Mouse (Mus musculus) heart, adult 2 months (tissue): ENCODE data around the gene Agbl4. TPM values are rescaled to one million over a fixed set of nuclear protein-coding genes. Genes with fewer than 3 reads are reported as not detected.

ENCODE experiments used
- DNase-seq, 2 experiments: peaks; one replicate each; pipeline ENCODE4 v3.0.0; 2021
- H3K27ac ChIP-seq: fragments of 200-600 bp; 2 replicates; pipeline ENCODE4 v1.8.1; 2022
- H3K27me3 ChIP-seq: fragments of 200-500 bp; 2 replicates; pipeline ENCODE4 v1.6.1; 2012; ENCODE audit warnings: mild to moderate bottlenecking, low read length, inconsistent platforms, mixed read lengths; ENCODE audit not compliant: control insufficient read depth, insufficient read depth
- H3K36me3 ChIP-seq: fragments of 200-500 bp; 2 replicates; pipeline ENCODE4 v1.6.1; 2012; ENCODE audit warnings: low read length, inconsistent platforms; ENCODE audit not compliant: control insufficient read depth, insufficient read depth
- H3K4me1 ChIP-seq: fragments of 200-500 bp; 2 replicates; pipeline ENCODE4 v1.6.1; 2011; ENCODE audit warnings: low read length; ENCODE audit not compliant: control insufficient read depth, insufficient read depth
- H3K4me3 ChIP-seq: fragments of 200-600 bp; 2 replicates; pipeline ENCODE4 v1.8.1; 2022
- H3K79me2 ChIP-seq: fragments of 200-500 bp; replicated peaks from 2 replicates; pipeline ENCODE4 v1.6.1; 2012; ENCODE audit warnings: mild to moderate bottlenecking, inconsistent platforms, low read length, moderate library complexity, mixed read lengths; ENCODE audit not compliant: control insufficient read depth, insufficient read depth
- H3K9ac ChIP-seq: fragments of 200-500 bp; 2 replicates; pipeline ENCODE4 v1.6.1; 2012; ENCODE audit warnings: low read depth, mild to moderate bottlenecking, control low read depth, inconsistent platforms, low read length, mixed read lengths
- CTCF ChIP-seq: fragments of 200-600 bp; IDR thresholded peaks from 2 replicates; pipeline ENCODE4 v1.8.1; 2022; ENCODE audit warnings: antibody characterized with exemption, mild to moderate bottlenecking, moderate library complexity
- EP300 ChIP-seq: fragments of 200-500 bp; IDR thresholded peaks from 2 replicates; pipeline ENCODE4 v1.6.1; 2011; ENCODE audit warnings: low read depth, low read length, control low read depth; ENCODE audit not compliant: insufficient read depth
- POLR2A ChIP-seq: fragments of 200-500 bp; IDR thresholded peaks from 2 replicates; pipeline ENCODE4 v1.6.1; 2011; ENCODE audit warnings: mild to moderate bottlenecking, low read depth, low read length, control low read depth; ENCODE audit not compliant: insufficient read depth
- WGBS: fragments of 180-500 bp; shearing (Covaris S2); methylation state at CpG from one replicate; pipeline ENCODE4 v1.1.7; 2018; 5-methylcytosine and 5-hydroxymethylcytosine counted together
- intact Hi-C: fragments of 180-260 bp; cut with DNase I; formaldehyde crosslinking; loops from one replicate; pipeline ENCODE4 v1.15.1; 2025
- polyA plus RNA-seq: library from polyadenylated mRNA; depleted of rRNA; stranded (reverse); fragments of >200 nt; gene quantifications from 2 replicates; pipeline ENCODE4 v1.2.3, GENCODE M21; 2012
- total RNA-seq, 2 experiments: library from RNA; stranded (reverse); gene quantifications; 2 replicates each; pipeline ENCODE4 v1.2.3; 2021

The Agbl4 gene
- total and polyA plus RNA-seq, 3 experiments = 0.08 to 0.39 (median 0.30) TPM

- no peak overlapping the region for H3K4me3 ChIP-seq
Measured at GRCm38 (mm10) chr4:111431186-111431585, 1033.7 kb downstream of the Agbl4 start.

GRCm38 (mm10) chr4:111432013-111432412 is 1034.6 kb downstream of the Agbl4 start:
- TF ChIP-seq EP300 (no peak), POLR2A (no peak), CTCF (no peak)
- no peak overlapping the region for H3K9ac ChIP-seq
- H3K4me3 ChIP-seq = no peak overlapping the region
- 84% methylated on average over 5 of the region's 5 CpGs for WGBS
- H3K36me3 ChIP-seq = no peaks in the 10 kb centered on the region
- intact Hi-C loops = no loop called here
- no peak overlapping the region for H3K27ac ChIP-seq
- H3K27me3 ChIP-seq = no peaks in the 10 kb centered on the region
- H3K4me1 ChIP-seq = no peaks in the 10 kb centered on the region
- H3K79me2 ChIP-seq = no peaks in the 10 kb centered on the region
- no peak for DNase-seq

More at GRCm38 (mm10) chr4:111431186-111431585, 1033.7 kb downstream of the Agbl4 start:
- H3K27ac ChIP-seq = no peak overlapping the region
- 82% methylated on average over 2 of the region's 2 CpGs for WGBS
- no peak overlapping the region for H3K9ac ChIP-seq
- no peaks in the 10 kb centered on the region for H3K36me3 ChIP-seq
- no peaks in the 10 kb centered on the region for H3K4me1 ChIP-seq
- TF ChIP-seq EP300 = no peak
- TF ChIP-seq CTCF = no peak
- no peak for TF ChIP-seq POLR2A
- DNase-seq = peak in 1 of 2 experiments; percentile 67
- H3K27me3 ChIP-seq = no peaks in the 10 kb centered on the region
- intact Hi-C loops = no loop called here
- no peaks in the 10 kb centered on the region for H3K79me2 ChIP-seq

GRCm38 (mm10) chr4:111432417-111432816 is 1035.0 kb downstream of the Agbl4 start:
- H3K27me3 ChIP-seq = no peaks in the 10 kb centered on the region
- no peaks in the 10 kb centered on the region for H3K36me3 ChIP-seq
- 95% methylated on average over 5 of the region's 5 CpGs for WGBS
- DNase-seq = no peak
- intact Hi-C loops = no loop called here
- no peaks in the 10 kb centered on the region for H3K4me1 ChIP-seq
- TF ChIP-seq POLR2A (no peak), EP300 (no peak), CTCF (no peak)
- H3K27ac ChIP-seq = no peak overlapping the region
- no peak overlapping the region for H3K4me3 ChIP-seq
- H3K9ac ChIP-seq = no peak overlapping the region
- no peaks in the 10 kb centered on the region for H3K79me2 ChIP-seq

- DNase-seq = no peak
- TF ChIP-seq EP300 (no peak), CTCF (no peak), POLR2A (no peak)
- WGBS = 97% methylated on average over 1 of the region's 1 CpGs
- H3K4me1 ChIP-seq = peaks cover 3% of the 10 kb centered on the region; the same call in 1 of the 2 replicates
- H3K27ac ChIP-seq = no peak overlapping the region
- intact Hi-C loops = no loop called here
- H3K79me2 ChIP-seq = no peaks in the 10 kb centered on the region
- H3K27me3 ChIP-seq = no peaks in the 10 kb centered on the region
- no peaks in the 10 kb centered on the region for H3K36me3 ChIP-seq
- no peak overlapping the region for H3K4me3 ChIP-seq
- no peak overlapping the region for H3K9ac ChIP-seq
Measured at GRCm38 (mm10) chr4:111441709-111442108, 1044.2 kb downstream of the Agbl4 start.

GRCm38 (mm10) chr4:111442435-111443238 is 1045.2 kb downstream of the Agbl4 start:
- peaks cover 3% of the 10 kb centered on the region; the same call in 1 of the 2 replicates for H3K4me1 ChIP-seq
- DNase-seq = peak; percentile 60 to 70
- WGBS = 46% methylated on average over 1 of the region's 1 CpGs
- intact Hi-C loops = no loop called here
- no peaks in the 10 kb centered on the region for H3K36me3 ChIP-seq
- no peaks in the 10 kb centered on the region for H3K27me3 ChIP-seq
- H3K79me2 ChIP-seq = no peaks in the 10 kb centered on the region
- no peak overlapping the region for H3K4me3 ChIP-seq
- H3K27ac ChIP-seq = no peak overlapping the region
- TF ChIP-seq POLR2A (no peak), CTCF (no peak), EP300 (no peak)
- no peak overlapping the region for H3K9ac ChIP-seq
